9 mouse cellular contexts compared by ENCODE assay signal in genomic region chr16:41244711-41245110, GRCm38 (mm10).
DNase-seq lines count a peak whose midpoint lies in the region; ATAC-seq lines count a peak whose summit lies in the region.
"Had no signal": no experiment of that assay in that cellular context is flagged by ENCODE, and none has a peak within 500 bp of the region (broad histone marks: within the 10 kb centered on the region; RNA-seq: fewer than 3 reads in every experiment).

No protein-coding gene starts in this region.

- no peak overlapping the region for H3K27ac ChIP-seq in midbrain, embryonic 16.5 days (ENCODE audit: low read length)
- H3K27ac ChIP-seq: macrophage had no signal

- no peak overlapping the region for H3K4me3 ChIP-seq in midbrain, embryonic 16.5 days (ENCODE audit: low read depth, low read length)

- H3K9me3 ChIP-seq in midbrain, embryonic 16.5 days (replicated peaks; ENCODE audit: control insufficient read depth, low read length, poor library complexity, severe bottlenecking), result no peaks in the 10 kb centered on the region

- H3K9ac ChIP-seq in midbrain, embryonic 16.5 days (ENCODE audit: low read depth, low read length), result no peak overlapping the region

- intact Hi-C loops in gastrocnemius, postnatal 36 days (cut with DNase I), result loop anchor here (5.0 kb wide), 1 partner anchor 502 kb away; no protein-coding TSS in a partner anchor

- peak; percentile 6 to 12 for DNase-seq in urinary bladder, postnatal 36 days (ENCODE audit: low spot score in 2 of 2)
- no peak for DNase-seq in urinary bladder, postnatal 4 days (ENCODE audit: low spot score in 2 of 2)
- peak; percentile 53 for DNase-seq in cerebellum, adult 8-10 months
- peak; percentile 18 to 64 for DNase-seq in frontal cortex, postnatal 10 days (ENCODE audit: low spot score in 2 of 2)
- peak; percentile 21 to 60 for DNase-seq in layer of hippocampus, postnatal 36 days
- no peak for DNase-seq in thymus, adult 18-20 months
- DNase-seq in gastrocnemius, postnatal 36 days, result no peak

- H3K27me3 ChIP-seq in midbrain, embryonic 16.5 days (ENCODE audit: control insufficient read depth, insufficient read depth, low read depth, low read length), result no peaks in the 10 kb centered on the region

- no peaks in the 10 kb centered on the region for H3K4me1 ChIP-seq in midbrain, embryonic 16.5 days (ENCODE audit: control insufficient read depth, insufficient read depth, low read length)

- peak; percentile 56 for ATAC-seq in midbrain, embryonic 16.5 days

- WGBS in midbrain, embryonic 16.5 days, result 8% methylated on average over 2 of the region's 2 CpGs

- no peak overlapping the region for H3K4me2 ChIP-seq in midbrain, embryonic 16.5 days (ENCODE audit: low read length)

- H3K36me3 ChIP-seq in midbrain, embryonic 16.5 days (ENCODE audit: control insufficient read depth, insufficient read depth, low read length), result no peaks in the 10 kb centered on the region

Comparison
In these comparisons a context has a peak if more than half of its experiments do, and no peak if none do; other contexts are left out.
1. DNase-seq: peak in urinary bladder, postnatal 36 days (2 of 2), cerebellum, adult 8-10 months (single experiment), frontal cortex, postnatal 10 days (2 of 2) and layer of hippocampus, postnatal 36 days (2 of 2); none in urinary bladder, postnatal 4 days (0 of 2), thymus, adult 18-20 months (0 of 2) and gastrocnemius, postnatal 36 days (0 of 2).